Mouse (Mus musculus) G1E (cell line): Measurements from ENCODE around the gene Trmt112.

Source experiments
- CTCF ChIP-seq: IDR thresholded peaks from 2 replicates; pipeline ENCODE4 v1.5.1; 2012; ENCODE audit warnings: low read depth, low read length, inconsistent platforms, mixed read lengths
- POLR2AphosphoS5 ChIP-seq: IDR thresholded peaks from 2 replicates; pipeline ENCODE4 v1.6.1; 2012; ENCODE audit warnings: low read depth, low read length, inconsistent platforms; ENCODE audit not compliant: insufficient replicate concordance

DNA sequence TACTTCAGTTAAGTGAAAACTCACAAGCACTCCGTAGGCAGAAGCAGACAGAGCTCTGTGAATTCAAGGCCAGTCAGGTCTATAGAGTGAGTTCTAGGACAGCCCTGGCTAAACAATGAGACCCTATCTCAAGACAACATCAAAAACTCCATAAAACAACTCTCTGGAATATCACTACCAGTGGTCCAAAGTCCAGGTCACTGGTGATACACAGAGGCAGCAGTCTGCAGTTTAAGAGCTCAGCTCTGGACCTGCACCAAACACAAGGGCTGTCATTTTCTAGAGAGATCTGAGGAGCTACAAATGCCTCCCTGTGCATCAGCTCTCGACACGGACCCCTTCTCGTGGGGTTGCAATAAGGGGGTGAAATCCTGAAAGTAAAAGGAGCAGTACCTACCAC lies 8.8 kb downstream of the Trmt112 start:
- TF ChIP-seq POLR2AphosphoS5 (no peak), CTCF (no peak)
